Mouse (Mus musculus): ENCODE data around the gene Zscan5b.
"Not testable (repeated sequence)": the region's sequence is repeated elsewhere in the genome, so short reads cannot be mapped to it uniquely, and the experiment has no call there.

Gene Zscan5b

DNA sequence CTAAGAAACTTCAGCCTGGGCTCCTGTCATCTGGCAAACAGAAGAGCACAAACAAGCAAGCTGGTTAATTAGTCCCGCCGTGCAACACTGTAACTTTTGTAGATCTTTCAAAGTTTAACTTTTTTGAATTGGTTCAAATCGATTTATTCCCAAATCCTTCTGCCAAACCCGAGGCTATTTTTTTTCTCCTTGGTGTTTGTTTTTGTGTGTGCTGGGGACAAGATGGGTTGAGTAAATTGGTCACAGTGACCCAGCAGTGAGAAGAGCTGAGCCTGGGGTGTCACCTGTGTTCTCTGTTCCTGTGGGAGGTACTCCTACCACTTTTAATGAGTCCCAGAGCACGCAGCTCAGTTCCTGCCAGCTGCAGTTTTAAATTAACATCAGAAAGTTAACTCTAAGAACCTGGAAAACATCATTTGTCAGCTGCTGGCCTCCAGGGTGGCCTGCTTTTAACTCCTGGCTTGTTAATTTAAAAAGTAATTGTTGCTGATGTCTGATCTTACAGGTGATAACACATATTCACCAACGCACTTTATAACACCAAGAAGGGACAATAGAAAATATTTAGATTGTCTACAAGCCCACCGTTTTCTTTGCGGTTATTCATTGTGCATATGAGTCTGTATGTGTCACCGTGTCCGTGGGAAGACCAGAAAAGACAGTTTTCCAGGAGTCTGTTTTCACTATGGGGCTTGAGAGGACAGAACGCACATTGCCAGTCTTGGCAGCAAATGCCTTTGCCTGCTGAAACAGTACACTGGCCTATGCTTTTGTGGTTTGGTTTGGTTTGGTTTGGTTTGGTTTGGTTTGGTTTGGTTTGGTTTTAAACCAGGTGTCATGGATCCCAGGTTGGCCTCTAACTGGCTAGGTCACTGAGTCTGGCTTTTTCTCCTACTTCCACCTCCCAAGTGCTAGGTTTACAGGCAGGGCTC, 22.5 kb downstream of the Zscan5b start:
- no peak for DNase-seq (ENCODE audit: low spot score)

DNA sequence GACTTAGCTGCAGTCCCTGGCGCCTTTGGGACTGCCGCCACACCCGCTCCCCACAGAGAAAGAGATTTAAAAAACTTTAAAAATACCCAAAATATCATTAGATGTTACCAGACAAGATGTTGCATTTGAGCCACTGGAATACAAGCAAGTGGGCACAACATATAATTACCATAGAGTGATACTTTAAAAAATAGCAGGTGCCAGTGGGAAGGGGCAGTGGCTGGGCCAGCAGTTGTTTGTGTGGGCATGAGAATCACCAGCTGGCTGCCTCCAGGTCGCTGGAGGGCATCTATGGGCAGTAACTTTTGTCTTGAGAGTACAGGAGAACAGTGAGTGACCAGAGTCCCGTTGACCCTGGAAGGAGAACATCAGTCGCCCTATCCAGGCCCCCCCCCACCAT, 30.3 kb downstream of the Zscan5b start, which contains the start of gene Epp13:
Gene Epp13 (plus strand): TSS at position 301 of the 400 bp plus-strand sequence.
- no peak for DNase-seq (ENCODE audit: low spot score)

DNA sequence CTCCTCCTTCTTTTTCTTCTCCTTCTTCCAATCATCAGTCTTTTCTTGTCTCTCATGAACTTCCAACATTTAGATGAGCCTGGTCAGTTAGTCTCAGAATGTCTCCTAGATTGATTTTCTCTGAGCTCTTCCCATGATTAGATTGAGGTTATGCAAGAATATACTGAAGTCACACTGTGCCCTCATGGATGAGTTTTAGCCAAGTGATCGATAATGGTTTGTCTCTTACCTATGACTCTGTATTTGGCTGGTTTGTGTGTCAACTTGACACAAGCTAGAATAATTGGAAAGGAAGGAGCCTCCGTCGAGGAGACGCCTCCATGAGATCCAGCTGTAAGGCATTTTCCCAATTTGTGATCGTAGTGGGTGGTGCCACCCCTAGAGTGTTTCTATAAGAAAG, 32.4 kb downstream of the Zscan5b start:
- no peak for DNase-seq (ENCODE audit: low spot score)

DNA sequence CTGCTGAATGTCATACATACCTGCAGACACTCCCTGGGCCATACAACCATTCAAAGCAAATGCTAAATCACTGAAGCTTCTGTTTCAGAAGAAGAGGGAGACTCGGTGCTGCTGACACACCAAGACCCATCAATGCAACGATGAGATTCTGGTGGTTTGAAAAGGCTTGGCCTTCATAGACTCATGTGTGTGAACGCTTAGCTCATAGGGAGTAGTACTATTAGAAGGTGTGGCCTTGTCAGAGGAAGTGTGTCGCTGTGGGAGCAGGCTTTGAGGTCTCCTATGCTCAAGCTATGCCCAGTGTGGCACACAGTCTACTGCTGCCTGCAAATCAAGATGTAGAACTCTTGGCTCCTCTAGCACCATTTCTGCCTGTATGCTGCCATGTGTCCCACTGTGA, 35.3 kb downstream of the Zscan5b start:
- no peak for DNase-seq (ENCODE audit: low spot score)

DNA sequence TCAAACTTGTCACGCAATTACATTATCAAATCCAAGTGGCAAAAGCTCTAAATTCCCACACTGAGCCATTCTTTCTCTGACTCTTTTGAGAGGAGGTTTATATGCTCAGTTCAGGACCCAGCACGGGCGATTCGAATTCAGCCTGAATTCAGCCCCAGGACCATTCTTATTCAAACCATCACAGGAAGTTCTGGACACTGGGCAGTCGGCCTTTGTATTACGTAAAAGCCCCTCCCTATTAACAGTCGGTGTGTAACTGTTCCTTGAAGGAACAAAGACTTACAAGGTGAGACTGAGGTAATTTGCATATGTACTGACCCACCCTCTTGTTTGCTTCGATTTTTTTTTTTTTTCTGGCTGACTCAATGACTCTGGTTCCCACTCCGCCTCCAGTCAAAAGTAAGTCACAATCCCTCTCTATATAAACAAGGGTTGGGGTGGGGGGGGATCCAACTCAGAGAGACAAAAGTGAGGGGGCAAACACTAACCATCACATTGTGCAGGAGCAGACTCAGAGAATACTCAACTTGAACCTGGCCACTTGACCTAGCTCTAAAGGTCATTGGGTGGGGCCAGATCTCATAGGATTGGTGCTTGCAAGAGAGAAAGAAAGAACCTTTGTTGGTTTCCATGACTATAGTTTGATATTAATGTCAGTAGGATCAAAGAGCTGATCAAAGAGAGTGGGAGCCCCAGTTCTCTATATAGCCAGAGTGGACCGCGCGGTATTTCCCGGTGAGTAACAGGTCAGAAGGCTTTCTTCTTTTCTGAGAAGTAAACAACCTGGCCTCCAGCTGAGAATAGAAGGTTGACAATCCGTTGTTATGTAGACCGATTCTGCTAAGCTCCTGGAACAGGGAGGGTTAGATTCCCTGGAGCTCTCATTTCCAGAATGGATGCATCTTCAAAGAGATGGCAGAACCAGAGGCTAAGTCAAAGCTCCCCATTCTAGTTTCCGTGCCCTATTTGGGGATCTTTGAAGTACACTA, 36.4 kb downstream of the Zscan5b start:
- no peak for DNase-seq (ENCODE audit: low spot score)

DNA sequence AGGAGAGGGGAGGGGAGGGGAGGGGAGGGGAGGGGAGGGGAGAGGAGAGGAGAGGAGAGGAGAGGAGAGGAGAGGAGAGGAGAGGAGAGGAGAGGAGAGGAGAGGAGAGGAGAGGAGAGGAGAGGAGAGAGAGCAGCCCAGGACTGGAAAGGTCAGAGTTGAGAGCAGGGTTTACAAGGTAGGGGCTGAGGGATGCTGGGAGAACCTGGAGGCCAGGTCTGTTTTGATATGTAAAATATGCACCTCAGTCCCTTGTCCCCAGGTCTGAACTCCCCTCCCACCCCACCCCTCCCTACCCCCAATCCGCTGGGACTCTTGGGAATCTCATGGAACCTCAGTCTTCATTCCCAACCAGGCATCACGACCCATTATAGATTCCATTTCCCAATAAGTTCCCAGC, 37.9 kb downstream of the Zscan5b start:
- not testable (repeated sequence) for DNase-seq (ENCODE audit: low spot score)

DNA sequence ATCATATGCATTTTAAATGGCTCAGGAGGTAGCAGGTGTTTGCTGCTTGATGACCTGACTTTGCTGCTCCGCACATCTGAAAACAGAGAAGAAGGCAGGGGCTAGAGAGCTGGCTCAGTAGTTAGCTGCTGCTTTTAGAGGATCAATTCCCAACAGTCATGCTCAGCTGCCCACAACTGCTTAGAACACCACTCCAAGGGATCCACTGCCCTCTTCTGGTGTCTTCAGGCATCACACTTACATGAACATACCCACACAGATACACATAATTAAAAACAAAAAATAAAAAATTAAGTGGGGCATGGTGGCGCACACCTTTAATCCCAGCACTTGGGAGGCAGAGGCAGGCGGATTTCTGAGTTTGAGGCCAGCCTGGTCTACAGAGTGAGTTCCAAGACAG, 40.0 kb downstream of the Zscan5b start:
- no peak for DNase-seq (ENCODE audit: low spot score)

DNA sequence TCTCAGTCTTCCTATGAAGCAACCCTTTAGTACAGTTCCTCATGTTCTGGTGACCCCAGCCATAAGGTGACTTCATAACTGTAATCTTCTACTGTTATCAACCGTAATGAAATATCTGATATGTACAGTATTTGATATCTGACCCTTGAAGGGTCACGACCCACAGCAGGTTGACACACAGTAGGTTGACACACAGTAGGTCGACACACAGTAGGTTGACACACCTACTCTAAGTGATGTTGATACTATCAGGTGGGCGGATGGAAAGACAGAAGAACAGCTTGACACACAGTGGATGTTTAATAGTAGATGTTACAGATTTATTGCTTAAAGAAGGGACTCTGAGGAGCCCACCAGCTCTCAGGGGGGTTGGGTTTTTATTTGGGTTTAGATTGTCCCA, 40.9 kb downstream of the Zscan5b start:
- DNase-seq (ENCODE audit: low spot score): no peak

DNA sequence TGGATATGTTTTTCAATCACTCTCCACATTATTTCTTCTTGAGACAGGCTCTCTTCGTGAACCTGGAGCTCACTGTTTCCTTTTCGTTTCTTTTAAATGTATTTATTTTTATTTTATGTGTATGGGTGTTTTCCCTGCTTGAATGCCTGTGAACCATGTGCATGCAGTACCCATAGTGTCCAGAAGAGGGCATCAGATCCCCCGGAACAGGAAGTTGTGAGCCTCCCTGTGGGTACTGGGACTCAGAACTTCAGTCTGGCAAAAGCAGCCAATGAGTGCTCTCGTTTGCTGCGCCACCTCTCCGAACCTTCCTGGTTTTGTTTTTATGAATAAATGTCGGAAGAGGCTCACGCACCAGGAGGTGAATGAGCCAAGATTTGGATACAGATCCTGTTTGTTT, 43.6 kb downstream of the Zscan5b start:
- DNase-seq (ENCODE audit: low spot score): peak; percentile 69

DNA sequence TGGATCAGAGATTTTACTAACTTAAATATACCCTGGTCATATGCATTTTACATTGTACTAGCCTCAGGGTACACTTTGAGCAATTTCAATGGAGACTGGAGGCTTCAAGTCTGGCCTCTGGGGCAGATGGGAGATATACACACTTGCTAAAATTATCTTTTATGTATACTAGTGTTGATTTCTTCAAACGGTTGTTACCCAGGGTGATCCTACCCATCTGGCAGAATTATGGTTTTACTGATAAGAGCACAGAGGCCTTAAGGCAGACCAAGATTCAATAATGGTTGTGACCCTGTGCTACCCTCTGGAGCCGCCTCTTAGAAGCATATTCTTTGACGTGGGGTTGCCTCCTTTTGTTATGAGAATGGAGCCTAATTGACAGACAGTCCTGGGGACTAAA, 55.8 kb downstream of the Zscan5b start:
- DNase-seq (ENCODE audit: low spot score): no peak

DNA sequence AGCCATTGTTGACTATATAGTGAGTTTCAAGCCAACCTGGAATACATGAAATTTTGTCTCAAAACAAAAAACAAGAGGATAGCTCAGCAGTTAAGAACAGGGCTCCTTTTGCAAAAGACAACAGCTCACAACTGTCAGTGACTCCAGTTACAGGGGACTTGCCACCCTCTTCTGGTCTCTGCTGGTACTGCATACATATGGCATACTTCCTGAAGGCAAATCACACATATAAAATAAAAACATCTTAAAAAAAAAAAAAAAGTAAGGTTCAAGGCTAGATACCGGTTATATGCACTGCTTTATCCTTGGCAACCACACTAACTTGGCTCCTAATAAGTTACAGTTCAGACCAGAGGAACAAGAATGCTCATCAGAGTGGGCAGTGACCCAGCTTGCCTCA, 60.7 kb downstream of the Zscan5b start:
- DNase-seq (ENCODE audit: low spot score): peak; percentile 90

DNA sequence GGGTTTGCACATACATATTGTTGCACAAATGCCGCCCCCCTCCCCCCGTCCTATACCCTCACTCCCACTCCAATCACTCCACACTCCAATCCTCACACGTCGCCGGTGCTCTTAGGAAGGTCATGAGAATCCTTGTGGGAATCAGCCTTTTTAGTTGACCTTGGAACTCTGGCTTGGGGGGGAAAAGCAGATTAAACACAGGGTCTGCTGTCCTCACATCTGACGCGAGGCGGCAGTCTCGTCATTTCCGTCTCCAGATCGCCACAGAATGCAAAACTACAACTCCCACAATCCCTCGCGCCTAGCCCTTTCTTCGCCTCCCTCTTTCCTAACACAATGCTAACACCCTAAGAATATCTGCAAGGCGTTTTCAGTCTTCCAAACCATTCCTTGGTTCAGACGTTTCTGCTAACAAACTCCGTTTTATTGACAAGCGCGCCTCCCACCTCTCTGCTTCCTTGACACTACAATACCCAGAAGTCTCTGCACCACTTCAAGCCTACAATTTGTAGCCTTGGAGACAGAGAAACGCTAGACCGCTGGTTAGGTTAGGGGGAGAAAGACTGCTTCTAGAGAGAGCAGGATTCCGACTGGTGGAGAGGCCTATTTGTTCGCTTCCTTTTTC, 61.5 kb downstream of the Zscan5b start:
- DNase-seq (ENCODE audit: low spot score): peak; percentile 88

DNA sequence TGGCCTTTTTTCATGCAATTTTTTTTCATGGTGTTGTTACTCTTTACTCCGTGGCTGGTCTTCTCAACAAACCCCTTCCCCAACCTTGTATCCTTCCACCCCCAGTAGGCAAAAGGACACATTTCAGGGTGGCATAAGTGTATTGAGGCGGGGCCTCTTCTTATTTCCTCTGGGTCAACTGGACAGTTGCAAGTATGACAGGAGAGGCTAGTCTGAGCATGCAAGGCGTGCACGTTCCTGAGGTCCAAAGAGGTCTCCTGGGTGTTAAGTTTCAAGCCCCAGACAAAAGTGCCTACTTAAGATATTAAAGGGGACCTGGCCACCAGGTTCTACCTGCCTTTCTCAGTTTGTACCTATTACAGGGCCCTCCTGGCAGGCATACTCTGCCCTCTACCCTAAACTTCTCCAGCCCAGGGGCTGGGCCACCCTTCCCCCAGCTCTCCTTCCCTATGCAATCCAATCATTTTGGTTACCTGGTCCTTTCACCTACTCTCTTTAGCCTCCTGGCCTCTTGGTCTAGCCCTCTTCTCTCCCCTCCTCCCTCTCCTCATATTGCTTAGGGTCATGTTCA, 62.4 kb downstream of the Zscan5b start:
- DNase-seq (ENCODE audit: low spot score): no peak

DNA sequence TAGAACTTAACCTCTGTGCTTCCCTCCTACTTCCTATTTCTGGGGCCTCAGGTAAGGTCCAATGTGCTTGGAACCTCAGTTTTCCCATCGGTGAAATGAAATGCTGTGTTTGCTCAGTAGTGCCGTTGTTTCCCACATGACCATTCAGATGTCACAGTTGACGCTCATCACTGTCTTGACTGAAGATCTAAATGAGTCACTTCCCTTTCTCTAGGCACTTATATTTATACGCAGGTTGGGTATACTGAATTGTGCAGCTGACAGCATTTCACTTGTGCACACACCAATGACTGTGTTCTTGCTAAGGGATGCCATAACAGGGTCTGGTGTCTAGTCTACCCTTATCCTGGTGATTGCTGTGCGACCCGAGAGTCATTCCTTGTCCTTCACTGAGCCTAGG, 63.3 kb downstream of the Zscan5b start:
- no peak for DNase-seq (ENCODE audit: low spot score)

DNA sequence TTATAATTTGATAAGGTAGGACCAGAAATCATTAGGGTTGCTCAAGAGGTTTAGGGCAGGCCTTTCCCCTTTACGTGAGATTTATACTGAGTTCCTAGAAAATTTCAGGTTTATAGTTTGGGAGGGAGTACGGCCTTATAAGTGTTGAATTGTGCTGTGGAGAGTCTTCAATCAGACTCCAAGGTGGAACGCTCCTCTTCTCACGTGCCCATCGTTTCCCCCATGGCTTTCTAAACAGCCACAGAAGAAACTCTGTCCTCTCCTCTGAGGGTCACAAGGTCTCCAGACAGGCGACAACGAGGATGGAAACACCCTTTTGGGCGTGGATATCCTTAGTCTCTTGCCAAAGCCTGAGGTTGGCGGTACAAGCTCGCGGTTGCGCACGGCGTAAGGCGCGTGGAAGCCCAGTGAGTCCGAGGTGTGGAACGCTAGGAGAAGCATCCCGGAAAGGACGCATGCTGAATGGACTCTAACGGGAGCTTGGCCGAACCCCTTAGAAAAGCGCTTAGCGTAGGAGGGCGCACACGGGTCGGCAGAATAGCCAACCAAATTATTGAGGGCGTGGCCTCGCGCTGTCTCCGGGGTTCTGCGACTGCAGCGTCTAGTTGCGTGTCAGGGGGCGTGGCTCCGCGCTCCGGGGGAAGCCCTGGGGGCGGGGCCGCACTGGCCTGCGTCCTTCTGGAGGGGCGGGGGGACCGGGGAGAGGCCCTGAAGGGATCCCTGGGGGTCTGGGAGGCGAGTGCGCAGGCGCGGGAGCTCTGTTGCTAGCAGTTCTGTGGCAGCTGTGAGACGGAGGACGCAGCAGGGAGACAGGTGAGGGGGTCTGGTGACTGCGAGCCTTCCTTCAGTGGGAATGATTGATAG, 64.0 kb downstream of the Zscan5b start, which contains the start of gene Zfp667:
Gene Zfp667 (plus strand): TSS at position 738 of the 864 bp plus-strand sequence.
- peak; percentile 100 for DNase-seq (ENCODE audit: low spot score)

DNA sequence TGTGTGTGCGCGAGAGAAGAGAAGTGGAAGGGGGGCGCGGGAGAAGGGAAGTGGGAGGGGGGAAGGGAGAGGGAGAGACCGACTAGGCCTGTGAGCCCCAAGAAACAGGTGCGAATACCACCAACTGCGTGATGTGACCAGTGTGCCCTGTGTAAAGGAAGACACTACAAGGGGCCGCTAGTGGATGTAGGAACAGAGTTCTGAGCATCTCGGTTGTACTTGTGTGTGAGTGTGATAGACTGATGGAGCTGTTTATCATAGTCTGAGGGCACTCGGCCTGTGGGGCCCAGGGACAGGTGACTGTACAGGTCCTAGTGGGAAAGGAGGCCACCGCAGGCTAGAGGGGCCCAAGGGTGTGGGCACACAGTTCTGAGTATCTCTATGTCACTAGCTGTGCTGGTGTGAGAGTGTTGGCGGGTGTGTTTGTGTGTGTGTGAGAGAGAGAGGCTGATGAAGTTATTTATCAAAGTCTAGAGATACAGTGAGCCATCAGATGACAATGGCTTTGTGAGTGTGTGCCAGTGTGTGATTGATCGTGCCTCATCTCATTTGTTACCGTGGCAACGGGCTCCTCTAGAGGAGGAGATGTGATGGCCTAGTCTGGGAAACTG, 64.9 kb downstream of the Zscan5b start:
- no peak for DNase-seq (ENCODE audit: low spot score)

Measured in testis, postnatal 10 days (tissue).